Mouse (Mus musculus): Measurements from ENCODE around the gene Fbxw11. TPM values are rescaled to one million over a fixed set of nuclear protein-coding genes. Genes with fewer than 3 reads are reported as not detected.
A peak's percentile ranks its signal among the peaks of the same experiment; 100 is the strongest.

Gene Fbxw11
- 14.1 and 15.4 TPM in 2 replicates for polyA plus RNA-seq (2015; fragmentation: Nextera tagmentation; extraction: Ambion mirVana)

DNA sequence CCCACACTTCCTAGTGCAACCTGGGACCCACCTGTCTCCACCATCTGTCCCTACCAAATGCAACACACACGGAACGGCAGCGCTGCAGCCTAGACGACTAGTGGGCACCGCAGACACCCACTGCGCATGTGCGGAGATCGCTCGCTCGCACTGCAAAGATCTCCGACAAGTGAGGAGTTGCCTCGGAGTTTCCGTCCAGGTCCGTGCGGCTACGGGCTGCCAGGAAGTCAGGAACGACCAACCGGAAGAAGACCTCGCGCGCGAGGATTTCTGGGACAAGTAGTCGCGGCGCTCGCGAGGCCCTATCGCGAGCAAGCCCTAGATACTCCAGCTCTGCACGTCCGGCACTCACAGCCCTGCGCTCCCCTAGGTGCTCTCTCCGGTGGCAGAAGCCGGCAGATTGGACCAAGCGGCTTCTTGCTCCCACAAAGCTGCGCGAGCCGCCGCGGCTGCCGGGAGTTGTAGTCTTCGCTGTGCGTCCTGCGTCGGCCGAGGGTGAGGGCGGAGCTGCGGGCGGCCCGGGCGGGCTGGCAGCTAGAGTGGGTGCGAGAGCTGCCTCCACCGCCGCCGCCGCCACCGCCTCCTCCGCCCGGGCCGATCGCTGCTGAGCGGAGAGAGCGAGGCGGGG is at the start of gene Fbxw11:
Gene Fbxw11 (plus strand): TSS at position 476 of the 628 bp plus-strand sequence.
- peak; percentile 93 for ATAC-seq
- Histone ChIP-seq H3K27me3 (ENCODE audit: insufficient read depth, low read length) (no peaks in the 10 kb centered on the region), H3K9ac (replicated peaks) (peak within 1 kb of the TSS; percentile 99), H3K27ac (ENCODE audit: low read depth) (peak within 1 kb of the TSS; percentile 92), H3K4me3 (ENCODE audit: low read depth, low read length) (peak within 1 kb of the TSS; percentile 98), H3K36me3 (replicated peaks; ENCODE audit: insufficient read depth, low read length) (no peaks in the 10 kb centered on the region), H3K4me2 (ENCODE audit: low read depth, low read length) (peak within 1 kb of the TSS; percentile 82), H3K4me1 (ENCODE audit: insufficient read depth) (peaks cover 24% of the 10 kb centered on the region), H3K9me3 (ENCODE audit: low read length) (no peaks in the 10 kb centered on the region)
- peak; percentile 96 for DNase-seq
- under 1% methylated on average over 64 of the region's 64 CpGs for WGBS (ENCODE audit: insufficient replicate concordance)
- TF ChIP-seq EP300 (IDR thresholded peaks at IDR 0.05; ENCODE audit: low read depth) (no peak), CTCF (IDR thresholded peaks at IDR 0.05; ENCODE audit: low read depth) (no peak)

GRCm38 (mm10) chr11:32593081-32593480 is 49.4 kb upstream of the Fbxw11 start:
- Histone ChIP-seq H3K27me3 (ENCODE audit: insufficient read depth, low read length) (no peaks in the 10 kb centered on the region), H3K9me3 (ENCODE audit: low read length) (0 out of 2 replicates have a peak, but pooled peaks cover 3% of the 10 kb centered on the region), H3K36me3 (replicated peaks; ENCODE audit: insufficient read depth, low read length) (peaks cover 18% of the 10 kb centered on the region), H3K9ac (replicated peaks) (no peak overlapping the region), H3K4me1 (ENCODE audit: insufficient read depth) (no peaks in the 10 kb centered on the region), H3K4me3 (ENCODE audit: low read depth, low read length) (no peak overlapping the region), H3K27ac (ENCODE audit: low read depth) (no peak overlapping the region), H3K4me2 (ENCODE audit: low read depth, low read length) (no peak overlapping the region)
- TF ChIP-seq CTCF (IDR thresholded peaks at IDR 0.05; ENCODE audit: low read depth), result no peak
- no peak for TF ChIP-seq EP300 (IDR thresholded peaks at IDR 0.05; ENCODE audit: low read depth)
- 80% methylated on average over 7 of the region's 7 CpGs for whole genome bisulfite sequencing (ENCODE audit: insufficient replicate concordance)
- ATAC-seq (no peak), DNase-seq (no peak)

GRCm38 (mm10) chr11:32594122-32594521 is 48.4 kb upstream of the Fbxw11 start:
- Histone ChIP-seq H3K27ac (ENCODE audit: low read depth) (no peak overlapping the region), H3K9ac (replicated peaks) (no peak overlapping the region), H3K4me2 (ENCODE audit: low read depth, low read length) (no peak overlapping the region), H3K9me3 (ENCODE audit: low read length) (0 out of 2 replicates have a peak, but pooled peaks cover 3% of the 10 kb centered on the region), H3K27me3 (ENCODE audit: insufficient read depth, low read length) (no peaks in the 10 kb centered on the region), H3K4me3 (ENCODE audit: low read depth, low read length) (no peak overlapping the region), H3K36me3 (replicated peaks; ENCODE audit: insufficient read depth, low read length) (peaks cover 15% of the 10 kb centered on the region), H3K4me1 (ENCODE audit: insufficient read depth) (no peaks in the 10 kb centered on the region)
- TF ChIP-seq EP300 (IDR thresholded peaks at IDR 0.05; ENCODE audit: low read depth) (no peak), CTCF (IDR thresholded peaks at IDR 0.05; ENCODE audit: low read depth) (peak; percentile 31)
- 88% methylated on average over 4 of the region's 4 CpGs for WGBS (ENCODE audit: insufficient replicate concordance)
- ATAC-seq (no peak), DNase-seq (no peak)

DNA sequence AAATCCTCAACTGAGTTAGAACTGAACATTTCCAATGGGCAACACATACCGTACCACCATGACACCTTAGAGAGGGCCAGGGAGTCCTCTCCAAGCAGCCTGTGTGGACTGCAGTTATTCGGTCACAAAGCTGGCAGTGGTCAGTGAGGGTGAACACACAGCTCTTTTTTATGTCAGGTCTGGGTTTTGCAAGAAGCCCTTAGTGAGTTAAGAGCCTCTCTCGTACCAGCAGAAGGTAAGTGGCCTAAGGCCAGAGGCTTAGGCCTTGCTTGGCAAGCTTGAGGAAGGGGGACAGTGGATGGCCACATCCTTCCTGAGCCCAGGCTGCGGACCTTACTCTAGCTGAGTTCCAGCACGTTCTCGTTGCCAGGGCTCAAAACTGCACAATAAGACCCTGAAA is 42.2 kb upstream of the Fbxw11 start:
- no peaks in the 10 kb centered on the region for H3K4me1 ChIP-seq (ENCODE audit: insufficient read depth)
- ATAC-seq, result no peak
- H3K9ac ChIP-seq (replicated peaks), result no peak overlapping the region
- DNase-seq, result no peak
- H3K4me2 ChIP-seq (ENCODE audit: low read depth, low read length), result no peak overlapping the region
- H3K27ac ChIP-seq (ENCODE audit: low read depth), result no peak overlapping the region
- H3K36me3 ChIP-seq (replicated peaks; ENCODE audit: insufficient read depth, low read length), result peaks cover 21% of the 10 kb centered on the region
- WGBS (ENCODE audit: insufficient replicate concordance), result 85% methylated on average over 6 of the region's 6 CpGs
- no peak for TF ChIP-seq CTCF (IDR thresholded peaks at IDR 0.05; ENCODE audit: low read depth)
- no peak for TF ChIP-seq EP300 (IDR thresholded peaks at IDR 0.05; ENCODE audit: low read depth)
- no peaks in the 10 kb centered on the region for H3K9me3 ChIP-seq (ENCODE audit: low read length)
- H3K4me3 ChIP-seq (ENCODE audit: low read depth, low read length), result no peak overlapping the region
- no peaks in the 10 kb centered on the region for H3K27me3 ChIP-seq (ENCODE audit: insufficient read depth, low read length)

- H3K9ac ChIP-seq (replicated peaks), result no peak overlapping the region
- ATAC-seq (no peak), DNase-seq (no peak)
- no peaks in the 10 kb centered on the region for H3K9me3 ChIP-seq (ENCODE audit: low read length)
- H3K4me3 ChIP-seq (ENCODE audit: low read depth, low read length), result no peak overlapping the region
- no peak overlapping the region for H3K27ac ChIP-seq (ENCODE audit: low read depth)
- H3K4me1 ChIP-seq (ENCODE audit: insufficient read depth), result no peaks in the 10 kb centered on the region
- H3K36me3 ChIP-seq (replicated peaks; ENCODE audit: insufficient read depth, low read length), result peaks cover 23% of the 10 kb centered on the region
- WGBS (ENCODE audit: insufficient replicate concordance), result 59% methylated on average over 12 of the region's 12 CpGs
- TF ChIP-seq CTCF (IDR thresholded peaks at IDR 0.05; ENCODE audit: low read depth) (no peak), EP300 (IDR thresholded peaks at IDR 0.05; ENCODE audit: low read depth) (no peak)
- H3K27me3 ChIP-seq (ENCODE audit: insufficient read depth, low read length), result no peaks in the 10 kb centered on the region
- no peak overlapping the region for H3K4me2 ChIP-seq (ENCODE audit: low read depth, low read length)
These were observed 40.8 kb upstream of the Fbxw11 start for GRCm38 (mm10) chr11:32601528-32602323.

- Histone ChIP-seq H3K36me3 (replicated peaks; ENCODE audit: insufficient read depth, low read length) (peaks cover 18% of the 10 kb centered on the region), H3K9me3 (ENCODE audit: low read length) (no peaks in the 10 kb centered on the region), H3K4me1 (ENCODE audit: insufficient read depth) (no peaks in the 10 kb centered on the region), H3K9ac (replicated peaks) (no peak overlapping the region), H3K4me2 (ENCODE audit: low read depth, low read length) (no peak overlapping the region), H3K27me3 (ENCODE audit: insufficient read depth, low read length) (no peaks in the 10 kb centered on the region), H3K27ac (ENCODE audit: low read depth) (no peak overlapping the region), H3K4me3 (ENCODE audit: low read depth, low read length) (no peak overlapping the region)
- no peak for TF ChIP-seq EP300 (IDR thresholded peaks at IDR 0.05; ENCODE audit: low read depth)
- no peak for TF ChIP-seq CTCF (IDR thresholded peaks at IDR 0.05; ENCODE audit: low read depth)
- ATAC-seq (no peak), DNase-seq (no peak)
- 70% methylated on average over 4 of the region's 4 CpGs for WGBS (ENCODE audit: insufficient replicate concordance)
These were observed 37.9 kb upstream of the Fbxw11 start for GRCm38 (mm10) chr11:32604663-32605062.

All from liver, postnatal 0 days (tissue).